Mouse (Mus musculus) G1E (cell line): ENCODE measurements around the gene Surf1.

Source experiments
- CTCF ChIP-seq: IDR thresholded peaks from 2 replicates; pipeline ENCODE4 v1.5.1; 2012; ENCODE audit warnings: low read depth, low read length, inconsistent platforms, mixed read lengths
- GATA1 ChIP-seq: IDR thresholded peaks from 2 replicates; pipeline ENCODE4 v1.6.1; 2012; ENCODE audit warnings: borderline replicate concordance, low read length, inconsistent platforms, mixed read lengths
- POLR2AphosphoS5 ChIP-seq: IDR thresholded peaks from 2 replicates; pipeline ENCODE4 v1.6.1; 2012; ENCODE audit warnings: low read depth, low read length, inconsistent platforms; ENCODE audit not compliant: insufficient replicate concordance
- TAL1 ChIP-seq: conservative IDR thresholded peaks from 2 replicates; pipeline ENCODE4 v1.6.1; 2012; ENCODE audit warnings: low read depth, low read length, inconsistent platforms, mixed read lengths

DNA sequence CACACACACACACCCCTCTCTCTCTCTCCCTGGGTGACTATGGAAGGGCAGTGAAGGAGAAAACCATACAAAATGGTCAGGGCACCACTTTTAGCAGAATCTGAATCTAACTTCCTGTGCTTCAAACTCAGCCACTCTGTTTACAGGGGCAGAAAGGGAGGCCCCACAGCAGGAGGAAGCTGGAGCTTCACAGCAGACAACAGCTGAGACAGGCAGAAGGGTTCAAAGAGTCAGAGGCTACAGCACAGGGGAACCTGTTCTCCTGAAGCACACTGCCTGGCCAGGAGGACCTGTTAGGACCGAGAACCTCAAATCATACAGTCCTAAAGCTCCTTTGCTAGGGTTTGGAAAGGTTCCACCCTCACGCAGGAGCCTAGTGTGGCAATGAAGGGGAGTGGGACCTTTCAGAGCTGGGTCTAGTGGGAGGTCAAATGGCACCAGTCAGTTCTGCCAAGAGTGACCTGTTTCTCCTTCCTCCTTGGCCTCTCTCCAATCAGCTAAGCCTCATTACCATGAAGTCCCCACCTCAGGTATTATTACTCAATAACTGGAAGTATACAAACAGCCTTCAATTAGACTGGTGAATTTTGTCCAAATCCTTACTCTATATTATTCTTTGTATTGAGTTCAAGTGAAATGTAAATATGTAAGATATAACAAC lies 38.5 kb upstream of the Surf1 start:
- TF ChIP-seq CTCF, result no peak
- TF ChIP-seq POLR2AphosphoS5, result no peak
- TF ChIP-seq TAL1, result no peak
- TF ChIP-seq GATA1, result no peak
